Mouse (Mus musculus): ENCODE data around the gene Hist2h3c1. TPM values are rescaled to one million over a fixed set of nuclear protein-coding genes. Genes with fewer than 3 reads are reported as not detected.
"Not testable (repeated sequence)": the region's sequence is repeated elsewhere in the genome, so short reads cannot be mapped to it uniquely, and the experiment has no call there.

Gene Hist2h3c1
- total RNA-seq (2021), result not detected
- long read RNA-seq, experiment 1, result 0 reads
- long read RNA-seq, experiment 2, result 0 reads

DNA sequence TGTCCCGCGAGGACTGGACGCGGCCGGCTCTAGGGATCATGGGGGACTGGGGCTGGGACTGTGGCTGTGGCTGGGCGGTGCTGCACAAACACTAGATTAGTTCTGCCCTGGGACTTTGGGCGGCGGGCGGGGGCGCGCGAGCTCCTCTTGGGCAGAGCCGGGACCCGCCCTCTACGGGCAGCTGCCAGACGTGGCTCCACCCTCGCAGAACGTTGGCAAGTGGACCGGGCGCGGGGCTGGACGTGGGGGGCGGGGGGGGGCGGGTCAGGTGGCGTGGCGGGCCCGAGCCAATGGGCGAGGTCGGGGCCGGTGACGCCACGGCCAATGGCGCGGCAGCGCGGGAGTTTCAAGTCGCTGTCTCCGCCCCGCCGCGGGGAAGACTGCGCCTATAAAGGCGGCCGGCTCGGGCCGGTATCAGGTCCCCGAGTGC, at the start of gene Hist2h3c1:
TSS of gene Hist2h3c1 (plus strand) at position 259 of the 430 bp plus-strand sequence.
- not testable (repeated sequence) for DNase-seq

DNA sequence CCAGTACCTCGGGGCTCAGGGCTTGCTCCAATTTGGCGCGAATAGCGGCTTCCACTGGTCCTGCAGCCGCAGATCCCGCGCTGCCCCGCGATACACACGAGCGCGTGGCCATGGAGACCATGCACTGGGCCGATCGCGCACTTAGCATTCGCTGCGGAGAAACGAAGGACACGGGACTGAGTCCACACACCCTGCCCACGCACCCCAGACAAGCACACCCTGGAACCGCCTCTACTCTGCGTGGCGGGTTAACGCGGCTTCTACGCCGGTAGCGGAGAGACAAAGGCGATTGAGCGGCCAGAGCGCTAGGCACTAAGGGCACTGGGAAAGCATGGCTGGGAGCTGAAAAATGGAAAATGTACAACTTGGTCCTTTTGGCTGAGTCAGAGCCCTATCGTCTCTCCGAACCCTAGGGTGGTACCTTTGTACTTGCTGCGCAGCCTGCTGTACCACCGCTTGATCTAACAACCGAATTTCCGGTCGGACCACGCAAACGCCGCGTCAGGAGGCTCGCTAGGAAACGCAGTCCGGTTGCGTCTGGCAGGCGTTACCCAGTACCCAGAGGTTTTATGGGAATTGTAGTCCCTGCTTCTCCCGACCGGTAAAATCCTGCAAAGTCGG, 49.2 kb upstream of the Hist2h3c1 start:
- peak; percentile 91 to 94 for DNase-seq

- no peak for DNase-seq
Observed at GRCm38 (mm10) chr3:96198181-96198580, 48.3 kb upstream of the Hist2h3c1 start.

GRCm38 (mm10) chr3:96198601-96199251, 47.8 kb upstream of the Hist2h3c1 start:
- not testable (repeated sequence) for DNase-seq

- DNase-seq, result no peak
Observed at GRCm38 (mm10) chr3:96199731-96200130, 46.8 kb upstream of the Hist2h3c1 start.

- no peak for DNase-seq
Observed at GRCm38 (mm10) chr3:96207819-96208218, 38.7 kb upstream of the Hist2h3c1 start.

DNA sequence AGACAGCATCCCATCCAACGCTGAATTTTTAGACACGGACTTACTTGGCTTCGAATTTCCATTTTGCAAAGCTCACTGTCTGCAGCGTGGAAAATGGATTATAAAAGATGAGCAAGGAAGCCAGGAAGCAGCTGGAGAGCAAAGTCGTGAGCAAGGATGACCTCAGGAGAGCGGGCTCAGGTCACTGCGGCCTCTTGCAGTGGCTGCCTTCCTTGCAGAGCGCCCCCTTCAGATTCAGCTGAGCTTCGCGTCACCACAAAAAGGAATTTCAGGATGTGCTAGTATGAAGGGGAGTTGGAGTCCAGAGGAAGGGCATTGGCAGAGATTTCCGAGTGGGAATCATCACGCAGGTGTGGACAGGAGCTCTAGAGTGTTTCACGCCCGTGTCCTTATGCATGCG, 37.2 kb upstream of the Hist2h3c1 start:
- peak in 1 of 2 experiments; percentile 18 for DNase-seq

GRCm38 (mm10) chr3:96219191-96219641, 27.3 kb upstream of the Hist2h3c1 start:
- peak; percentile 42 to 66 for DNase-seq

DNA sequence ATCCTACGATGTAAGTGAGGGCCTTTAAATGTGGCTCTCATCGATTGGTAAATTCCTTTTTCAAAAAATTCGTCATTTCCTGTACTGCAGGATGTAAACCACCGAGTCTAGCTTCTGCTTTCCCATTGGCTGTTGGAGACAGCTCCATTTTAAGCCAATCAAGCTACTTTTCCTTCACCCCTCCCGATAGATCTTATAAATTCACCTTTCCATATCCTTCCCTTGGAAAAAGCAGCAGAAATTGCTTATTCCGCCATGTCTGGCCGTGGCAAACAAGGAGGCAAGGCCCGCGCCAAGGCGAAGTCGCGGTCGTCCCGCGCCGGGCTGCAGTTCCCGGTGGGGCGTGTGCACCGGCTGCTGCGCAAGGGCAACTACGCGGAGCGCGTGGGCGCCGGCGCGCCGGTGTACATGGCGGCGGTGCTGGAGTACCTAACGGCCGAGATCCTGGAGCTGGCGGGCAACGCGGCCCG, 26.8 kb upstream of the Hist2h3c1 start, which contains the start of the genes Bola1 and Hist2h2ab:
TSS of gene Bola1 (minus strand) at position 49 of the 470 bp plus-strand sequence.
TSS of gene Hist2h2ab (plus strand) at position 205 of the 470 bp plus-strand sequence.
- peak; percentile 88 to 89 for DNase-seq

DNA sequence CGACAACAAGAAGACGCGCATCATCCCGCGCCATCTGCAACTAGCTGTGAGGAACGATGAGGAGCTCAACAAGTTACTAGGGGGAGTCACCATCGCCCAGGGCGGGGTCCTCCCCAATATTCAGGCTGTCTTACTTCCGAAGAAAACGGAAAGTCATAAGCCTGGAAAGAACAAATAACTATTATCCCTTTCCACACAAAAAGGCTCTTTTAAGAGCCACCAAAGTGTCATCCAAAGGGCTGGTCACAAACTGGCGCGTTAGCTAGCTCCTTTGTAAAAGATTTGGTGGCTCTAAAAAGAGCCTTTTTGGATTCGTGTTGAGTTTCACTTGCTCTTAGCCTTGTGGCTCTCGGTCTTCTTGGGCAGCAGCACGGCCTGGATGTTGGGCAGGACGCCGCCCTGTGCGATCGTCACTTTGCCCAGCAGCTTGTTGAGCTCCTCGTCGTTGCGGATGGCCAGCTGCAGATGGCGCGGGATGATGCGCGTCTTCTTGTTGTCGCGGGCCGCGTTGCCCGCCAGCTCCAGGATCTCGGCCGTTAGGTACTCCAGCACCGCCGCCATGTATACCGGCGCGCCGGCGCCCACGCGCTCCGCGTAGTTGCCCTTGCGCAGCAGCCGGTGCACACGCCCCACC, 26.2 kb upstream of the Hist2h3c1 start:
- DNase-seq, result not testable (repeated sequence)

DNA sequence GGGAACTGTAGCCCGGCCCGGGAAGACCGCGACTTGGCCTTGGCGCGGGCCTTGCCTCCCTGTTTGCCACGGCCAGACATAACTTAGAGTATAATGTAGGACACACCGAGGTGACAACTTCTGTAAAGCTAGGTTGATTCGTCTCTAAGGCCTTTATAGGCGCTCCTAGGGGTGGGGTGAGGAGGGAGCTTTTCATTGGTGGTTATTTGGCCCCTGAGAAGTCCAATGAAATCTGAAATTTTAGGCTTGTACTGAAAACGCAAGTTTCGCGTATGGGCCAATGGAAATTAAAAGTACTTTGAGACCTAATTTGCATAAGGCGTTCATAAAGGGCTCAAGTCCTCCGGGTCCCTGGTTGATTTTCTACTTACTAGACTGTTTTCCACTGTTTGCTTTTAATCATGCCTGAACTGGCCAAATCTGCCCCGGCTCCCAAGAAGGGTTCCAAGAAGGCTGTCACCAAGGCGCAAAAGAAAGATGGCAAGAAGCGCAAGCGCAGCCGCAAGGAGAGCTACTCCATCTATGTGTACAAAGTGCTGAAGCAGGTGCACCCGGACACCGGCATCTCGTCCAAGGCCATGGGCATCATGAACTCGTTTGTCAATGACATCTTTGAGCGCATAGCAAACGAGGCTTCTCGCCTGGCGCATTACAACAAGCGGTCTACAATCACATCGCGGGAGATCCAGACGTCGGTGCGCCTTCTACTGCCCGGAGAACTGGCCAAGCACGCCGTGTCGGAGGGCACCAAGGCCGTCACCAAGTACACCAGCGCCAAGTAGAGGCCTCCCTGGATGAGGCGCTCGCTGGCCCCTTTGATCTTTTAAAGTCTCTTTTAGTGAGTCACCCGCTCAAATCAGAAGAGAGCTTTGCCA, 25.5 kb upstream of the Hist2h3c1 start, which contains the start of the genes Hist2h2ac and Hist2h2be:
TSS of gene Hist2h2ac (minus strand) at position 116 of the 875 bp plus-strand sequence.
TSS of gene Hist2h2be (plus strand) at position 355 of the 875 bp plus-strand sequence.
- DNase-seq, result peak; percentile 94 to 96

GRCm38 (mm10) chr3:96221640-96222038, 24.8 kb upstream of the Hist2h3c1 start:
- DNase-seq, result no peak

DNA sequence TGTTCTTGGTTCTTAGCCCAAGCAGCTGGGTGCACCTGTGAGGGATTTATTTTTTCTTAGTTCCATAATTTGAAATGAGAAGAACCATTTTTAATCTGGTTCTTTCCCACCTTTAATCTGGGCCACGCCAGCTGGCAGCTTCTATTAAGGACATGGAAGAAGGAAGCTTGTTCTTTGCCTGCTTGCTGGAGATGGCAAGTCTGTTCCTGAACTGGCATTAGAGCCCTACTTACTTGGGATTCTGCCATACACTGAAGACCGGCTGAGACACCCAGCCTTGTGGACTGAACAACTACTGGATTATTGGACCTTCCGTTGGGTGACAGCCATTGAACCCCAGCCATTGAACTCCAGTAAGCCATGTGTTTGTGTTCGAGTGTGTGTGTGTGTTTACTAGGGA, 23.7 kb upstream of the Hist2h3c1 start:
- DNase-seq, result no peak

DNA sequence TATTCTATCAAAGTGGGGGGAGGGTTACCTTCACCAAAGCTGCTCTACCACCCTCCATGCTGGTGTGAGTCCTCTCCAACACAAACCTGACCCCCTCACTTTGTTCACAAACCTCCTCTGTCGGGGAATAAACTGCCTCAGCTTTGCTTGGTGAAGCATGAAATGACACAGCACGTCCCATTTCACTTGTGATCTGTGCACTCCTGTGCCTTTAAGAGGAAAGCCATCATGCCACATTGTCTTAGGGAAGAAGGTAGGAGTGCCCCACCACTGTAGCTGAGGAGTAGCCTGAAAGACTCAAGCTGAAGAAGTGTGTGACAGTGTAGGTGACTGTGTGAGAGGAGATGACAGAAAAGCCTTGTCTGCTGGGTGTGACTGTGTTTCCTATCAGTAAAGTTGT, 21.1 kb upstream of the Hist2h3c1 start:
- DNase-seq, result no peak

DNA sequence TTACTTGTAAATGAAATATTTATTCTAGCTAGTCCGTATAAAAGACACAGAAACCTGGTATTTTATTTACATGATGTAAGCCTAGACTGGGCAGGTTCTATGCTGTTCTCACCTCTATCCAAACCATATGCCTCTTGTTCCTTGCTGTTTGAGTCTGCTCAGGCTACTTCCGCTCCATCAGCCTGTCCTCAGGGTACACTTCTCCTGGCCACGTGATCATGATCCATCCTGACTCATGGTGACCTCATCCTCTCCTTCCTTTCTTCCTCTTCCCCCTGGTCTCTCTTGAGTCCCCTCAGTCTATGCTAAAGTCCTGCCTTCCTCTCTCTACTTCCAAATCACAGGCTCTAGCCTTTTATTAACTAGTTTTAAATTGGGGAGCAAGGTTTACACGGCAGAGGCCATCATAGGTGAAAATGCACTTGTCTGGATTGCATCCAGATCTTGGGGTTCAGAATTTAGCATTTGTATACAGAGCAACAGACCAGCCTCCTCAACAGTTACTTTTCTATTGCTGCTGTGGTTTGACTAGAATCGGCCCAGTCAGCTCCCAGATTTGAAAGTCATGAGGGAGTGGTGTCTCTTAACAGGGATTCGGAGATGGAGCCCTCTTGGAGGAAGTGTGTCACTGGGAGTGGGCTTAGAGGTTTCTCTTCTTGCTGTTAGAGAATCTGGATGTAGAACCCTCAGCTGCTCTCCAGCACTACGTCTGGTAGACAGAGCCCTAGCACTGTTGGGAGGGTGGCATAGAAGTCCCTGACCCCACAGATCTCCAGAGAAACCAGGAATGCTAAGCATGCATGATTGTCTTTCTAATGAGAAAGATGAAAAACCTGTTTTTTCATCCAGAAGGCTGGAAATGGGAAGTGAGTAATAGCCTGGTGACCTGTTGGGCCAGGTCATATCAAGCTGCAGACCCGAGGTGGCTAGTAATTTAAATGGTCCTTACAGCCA, 19.5 kb upstream of the Hist2h3c1 start:
- peak; percentile 39 to 75 for DNase-seq

DNA sequence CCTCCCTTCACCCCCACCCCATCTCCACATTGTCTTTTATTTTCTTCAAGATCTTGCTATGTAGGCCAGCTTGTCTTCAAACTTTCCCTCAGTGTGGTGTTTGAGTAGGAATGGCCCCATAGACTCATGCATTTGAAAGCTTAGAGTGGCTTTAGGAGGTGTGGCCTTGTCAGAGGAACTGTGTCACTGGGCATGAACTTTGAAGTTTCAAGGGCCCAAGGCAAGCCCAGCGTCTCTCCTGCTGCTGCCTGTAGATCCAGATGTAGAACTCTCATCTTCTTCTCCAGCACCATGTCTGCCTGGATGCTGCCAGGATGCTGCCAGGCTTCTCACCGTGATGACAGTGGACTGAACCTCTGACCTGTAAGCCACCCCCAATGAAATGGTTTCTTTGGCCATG, 17.7 kb upstream of the Hist2h3c1 start:
- DNase-seq, result no peak

- DNase-seq, result no peak
Observed at GRCm38 (mm10) chr3:96230404-96230803, 16.1 kb upstream of the Hist2h3c1 start.

DNA sequence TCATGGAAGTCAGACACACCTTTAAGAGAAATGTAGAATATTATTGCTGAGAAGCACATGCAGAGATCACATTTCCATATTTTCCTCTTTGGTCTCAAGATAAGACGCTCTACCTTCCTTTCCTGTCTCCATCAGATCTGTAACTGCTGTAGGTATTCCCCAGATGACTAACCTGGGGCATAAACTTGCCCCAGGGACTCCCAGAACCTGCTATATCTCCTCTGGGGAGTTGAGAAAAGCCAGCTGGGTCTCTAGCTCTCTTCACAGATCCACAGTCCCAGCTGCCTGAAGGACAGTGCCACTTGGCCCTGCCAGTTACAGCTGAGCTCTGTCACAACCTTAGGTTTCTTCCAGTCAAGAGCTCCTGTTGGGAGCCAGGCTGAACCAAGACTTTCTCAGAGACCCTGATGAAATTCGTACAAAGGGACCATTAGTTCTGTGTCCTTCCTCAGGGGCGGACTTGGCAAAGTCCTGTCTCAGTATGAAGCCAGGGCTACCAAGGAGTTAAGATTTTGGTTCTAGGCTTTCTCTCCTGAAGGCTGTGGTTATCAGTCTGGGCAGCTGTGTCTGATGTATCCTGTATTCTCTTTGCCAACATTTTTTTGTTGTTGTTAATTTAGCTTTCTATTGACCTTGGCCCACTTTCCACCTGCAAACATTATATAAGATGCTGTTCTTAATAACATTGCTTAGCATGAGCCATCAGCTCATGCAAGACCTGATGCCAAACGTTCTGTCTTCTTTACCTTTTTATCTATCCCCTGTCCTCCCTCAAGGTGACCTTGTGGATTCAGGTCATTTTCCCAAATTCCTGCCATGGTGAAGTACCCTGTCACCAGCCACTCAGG, 15.4 kb upstream of the Hist2h3c1 start:
- DNase-seq, result peak in 1 of 2 experiments; percentile 24

- DNase-seq, result no peak
Observed at GRCm38 (mm10) chr3:96231758-96232120, 14.7 kb upstream of the Hist2h3c1 start.
